Mouse (Mus musculus) naive thymus-derived CD4-positive, alpha-beta T cell, adult 2 months (primary cell): ENCODE data around the gene Lrrc51.
"Not testable (repeated sequence)": the region's sequence is repeated elsewhere in the genome, so short reads cannot be mapped to it uniquely, and the experiment has no call there.

Experiments used
- DNase-seq: peaks from one replicate; pipeline ENCODE4 v3.0.0-alpha.2; 2011; ENCODE audit warnings: low read depth

The Lrrc51 gene

GRCm38 (mm10) chr7:101933751-101934240, at the start of gene Lrrc51, which contains the start of gene Numa1:
TSS of gene Lrrc51 (minus strand) at chr7:101933895.
TSS of gene Numa1 (plus strand) at chr7:101934111.
- peak; percentile 95 for DNase-seq

DNA sequence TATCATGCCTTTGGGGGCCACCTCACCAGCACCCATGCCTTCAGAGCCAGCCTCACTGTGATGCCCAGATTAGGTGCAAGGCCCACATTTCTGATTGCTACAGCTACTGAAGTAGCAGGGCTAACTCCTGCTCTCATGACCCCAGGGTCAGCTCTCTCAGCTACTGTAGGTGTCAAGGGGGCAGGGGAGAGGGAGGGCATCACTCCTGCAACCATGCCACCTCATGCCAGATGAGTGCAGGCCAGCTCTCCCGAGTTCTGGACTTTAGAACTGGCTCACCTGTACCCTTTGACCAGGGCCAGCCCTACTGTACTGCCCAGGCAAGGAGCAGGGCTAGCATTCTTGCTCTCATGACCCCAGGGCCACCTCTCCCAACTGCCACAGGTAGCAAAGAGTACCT, 49.0 kb upstream of the Lrrc51 start:
- DNase-seq, result no peak

DNA sequence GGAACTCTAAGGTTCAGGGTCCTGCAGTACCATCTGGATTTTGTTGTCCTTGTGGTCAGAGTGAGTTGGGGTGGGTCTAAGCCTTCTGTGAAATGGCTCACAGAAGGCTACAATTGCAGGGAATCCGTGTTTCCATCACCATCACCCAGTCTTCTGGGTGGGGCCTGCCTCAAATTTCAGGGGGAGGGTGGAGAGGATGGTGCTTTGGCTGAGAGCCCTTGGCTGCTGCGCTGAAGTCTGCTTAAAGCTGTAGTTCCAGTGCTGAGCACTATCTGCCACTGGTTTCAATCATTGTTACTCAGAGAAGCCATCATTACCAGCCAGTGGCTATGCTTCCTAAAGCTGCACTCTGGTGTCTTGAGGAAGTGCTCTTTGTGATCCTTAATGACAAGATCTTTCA, 40.8 kb upstream of the Lrrc51 start:
- no peak for DNase-seq

DNA sequence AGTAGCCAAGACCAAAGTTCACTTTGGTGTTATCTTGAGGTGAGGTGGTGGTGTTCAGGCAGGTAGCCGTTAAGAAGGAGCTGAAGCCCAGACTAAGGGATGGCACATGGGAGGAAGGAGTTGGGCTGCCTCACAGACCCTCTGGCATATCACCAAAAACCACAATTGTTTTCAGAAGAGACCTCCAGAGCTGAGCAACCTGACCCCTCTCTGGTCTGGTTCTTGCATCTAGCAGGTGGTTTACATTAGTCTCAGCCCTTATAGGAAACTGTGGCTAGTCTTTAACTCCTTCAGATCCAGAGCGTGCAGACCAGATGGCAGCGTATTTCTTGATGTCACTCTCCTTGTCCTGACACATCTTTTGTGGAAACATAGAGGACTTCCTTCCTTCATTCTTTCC, 40.0 kb upstream of the Lrrc51 start:
- no peak for DNase-seq

- DNase-seq, result peak; percentile 30
Measured at GRCm38 (mm10) chr7:101971721-101972120, 38.0 kb upstream of the Lrrc51 start.

- DNase-seq, result peak; percentile 87
Measured at GRCm38 (mm10) chr7:101970821-101971461, 37.2 kb upstream of the Lrrc51 start.

- peak; percentile 95 for DNase-seq
Measured at GRCm38 (mm10) chr7:101970429-101970775, 36.7 kb upstream of the Lrrc51 start.

GRCm38 (mm10) chr7:101969694-101970428, 36.2 kb upstream of the Lrrc51 start:
- DNase-seq, result peak; percentile 86

- DNase-seq, result no peak
Measured at GRCm38 (mm10) chr7:101968751-101969150, 35.1 kb upstream of the Lrrc51 start.

DNA sequence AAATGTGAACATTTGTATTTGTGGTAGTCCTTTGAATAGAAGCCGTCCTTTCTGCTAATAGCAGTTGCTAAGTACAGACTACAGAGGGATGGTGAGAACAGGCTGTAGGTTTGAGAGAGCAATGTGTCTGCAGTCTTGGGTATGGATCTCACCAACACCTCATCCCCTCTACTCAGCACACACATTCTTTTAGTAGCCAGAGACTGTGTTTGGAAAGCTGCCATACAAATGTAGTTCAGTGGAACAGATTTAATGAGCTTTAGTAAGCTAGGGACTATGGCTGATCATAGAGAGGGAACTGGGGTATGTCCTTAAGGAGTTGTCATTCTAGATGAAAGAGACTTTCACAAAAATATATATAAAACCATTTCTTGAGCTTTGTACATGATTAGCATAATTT, 33.6 kb upstream of the Lrrc51 start:
- no peak for DNase-seq

DNA sequence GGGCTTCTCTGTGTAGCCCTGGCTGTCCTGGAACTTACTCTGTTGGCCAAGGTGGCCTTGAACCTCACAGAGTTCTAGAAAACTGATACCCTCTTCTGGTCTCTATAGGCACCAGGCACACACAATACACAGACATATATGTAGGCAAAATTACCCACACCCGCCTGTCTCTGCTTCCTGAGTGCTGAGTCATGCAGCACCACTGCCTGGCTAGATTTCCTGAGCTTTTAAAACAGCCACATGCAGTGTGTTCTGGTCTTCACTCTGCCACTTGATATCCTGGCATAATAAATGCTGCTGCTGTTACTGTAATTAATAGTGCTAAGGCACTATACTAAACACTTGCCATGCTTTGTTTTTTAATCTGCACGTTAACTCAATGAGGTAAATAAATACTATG, 31.9 kb upstream of the Lrrc51 start:
- no peak for DNase-seq

DNA sequence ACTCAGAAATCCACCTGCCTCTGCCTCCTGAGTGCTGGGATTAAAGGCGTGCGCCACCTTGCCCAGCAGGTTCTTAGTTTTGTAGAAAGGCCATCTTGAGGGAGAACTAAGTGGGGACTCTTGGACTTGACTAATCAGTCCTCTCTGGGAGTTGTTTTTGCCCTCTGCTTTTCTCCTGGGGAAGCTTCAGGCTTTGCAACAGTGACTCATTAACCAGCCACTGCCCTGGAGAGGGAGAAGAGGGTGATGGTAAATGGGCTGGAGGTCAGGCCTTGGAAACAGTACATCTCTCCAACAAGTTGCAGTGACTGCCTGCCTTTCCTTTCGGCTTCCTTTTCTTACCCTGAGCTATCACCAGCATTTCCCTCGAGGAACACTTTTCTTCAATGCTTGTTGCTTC, 30.9 kb upstream of the Lrrc51 start:
- no peak for DNase-seq

DNA sequence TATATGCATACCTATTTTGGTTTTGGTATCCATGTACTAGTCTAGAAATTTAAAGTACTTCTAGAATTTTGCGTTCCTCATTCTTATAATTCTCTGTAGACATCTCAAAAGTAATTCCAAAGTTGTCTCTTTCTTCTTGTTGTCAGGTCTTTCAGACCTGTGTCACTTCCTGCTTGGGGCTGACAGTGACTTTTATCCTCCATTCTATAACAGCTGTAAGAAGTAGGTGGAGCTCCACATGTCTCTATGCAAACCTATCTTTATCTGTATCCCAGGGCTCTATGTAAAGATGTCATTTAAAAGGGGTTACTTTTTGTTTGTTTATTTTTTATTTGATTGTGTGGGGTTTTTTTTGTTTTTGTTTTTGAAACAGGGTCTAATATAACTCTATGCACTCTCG, 29.9 kb upstream of the Lrrc51 start:
- DNase-seq, result peak; percentile 41

GRCm38 (mm10) chr7:101962829-101963228, 29.1 kb upstream of the Lrrc51 start:
- DNase-seq, result no peak

DNA sequence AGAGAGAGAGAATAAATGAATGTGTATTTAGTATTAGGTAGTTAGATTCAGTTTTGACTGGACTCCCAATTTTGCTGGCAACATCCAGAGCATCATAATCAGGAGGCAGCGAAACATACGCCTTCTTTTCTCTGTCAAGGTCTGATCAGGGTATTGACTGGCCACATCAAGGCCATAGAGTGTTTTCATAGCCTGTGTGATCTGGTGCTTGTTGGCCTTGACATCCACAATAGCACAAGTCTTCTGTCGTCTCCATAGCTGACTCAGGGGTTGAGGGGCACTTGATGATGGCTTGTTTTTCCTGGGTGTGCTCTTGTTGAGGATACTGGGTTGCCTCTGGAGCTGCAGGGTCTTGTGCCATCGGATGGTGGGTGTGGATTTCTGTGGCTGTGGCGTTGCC, 23.2 kb upstream of the Lrrc51 start:
- DNase-seq, result no peak

DNA sequence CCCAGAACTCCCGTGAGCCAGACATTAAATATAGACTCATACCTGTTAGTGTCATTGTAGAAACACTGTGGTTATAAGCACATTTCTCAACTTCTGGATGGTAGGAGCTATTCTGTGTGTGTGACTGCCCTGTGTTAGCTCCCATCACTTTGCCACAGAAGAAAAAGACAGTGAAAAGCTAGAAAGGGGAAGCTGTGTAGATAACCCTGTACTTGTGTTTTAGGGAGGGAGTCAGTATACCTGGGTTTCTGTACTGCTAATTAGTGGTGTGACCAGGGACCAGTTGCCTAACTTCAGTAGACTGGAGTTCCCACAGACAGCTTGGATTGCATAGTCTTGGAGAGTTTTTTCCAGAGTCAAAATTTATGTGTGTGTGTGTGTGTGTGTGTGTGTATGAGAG, 22.8 kb upstream of the Lrrc51 start:
- DNase-seq, result no peak

GRCm38 (mm10) chr7:101955862-101956261, 22.2 kb upstream of the Lrrc51 start:
- DNase-seq, result no peak

DNA sequence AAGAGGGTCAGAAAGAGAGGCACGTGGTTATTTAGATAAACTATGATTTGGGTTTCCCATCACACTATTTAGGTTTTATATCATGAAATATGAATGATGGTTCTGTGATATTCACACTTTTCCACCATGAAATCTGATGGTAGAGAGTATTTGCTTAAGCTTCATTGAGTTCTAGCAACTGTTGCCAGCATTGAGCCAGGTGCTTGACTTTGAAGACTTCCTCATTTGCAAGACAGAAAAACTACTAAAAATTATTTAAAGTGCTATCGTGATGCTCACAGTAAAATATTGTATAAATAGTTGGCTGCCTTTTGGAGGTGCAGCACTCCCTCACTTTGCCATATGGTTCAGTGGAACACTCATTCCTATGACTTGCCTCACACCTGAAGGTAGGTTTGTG, 21.6 kb upstream of the Lrrc51 start:
- no peak for DNase-seq

- no peak for DNase-seq
Measured at GRCm38 (mm10) chr7:101954163-101954562, 20.5 kb upstream of the Lrrc51 start.

- no peak for DNase-seq
Measured at GRCm38 (mm10) chr7:101952098-101952497, 18.4 kb upstream of the Lrrc51 start.

GRCm38 (mm10) chr7:101951648-101952047, 18.0 kb upstream of the Lrrc51 start:
- no peak for DNase-seq

GRCm38 (mm10) chr7:101949008-101949407, 15.3 kb upstream of the Lrrc51 start:
- DNase-seq, result not testable (repeated sequence)

- DNase-seq, result no peak
Measured at GRCm38 (mm10) chr7:101939758-101940157, 6.1 kb upstream of the Lrrc51 start.

DNA sequence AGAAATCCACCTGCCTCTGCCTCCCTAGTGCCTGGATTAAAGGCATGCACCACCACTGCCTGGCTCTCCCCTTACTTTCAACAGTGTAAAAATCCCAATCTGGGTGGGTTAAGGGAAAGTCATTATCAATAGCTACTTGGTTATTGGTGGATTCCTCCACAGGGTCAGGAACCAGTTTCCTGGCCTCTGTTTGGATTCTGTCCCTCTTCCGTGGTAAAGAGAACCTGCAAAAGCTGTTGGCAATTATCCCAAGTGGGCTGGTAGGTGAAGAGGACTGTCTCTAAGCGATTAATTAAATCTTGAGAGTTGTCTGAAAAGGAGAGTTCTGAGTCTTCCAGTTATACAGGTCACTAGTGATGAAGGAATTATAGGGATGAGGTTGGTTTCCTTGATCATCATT, 4.7 kb upstream of the Lrrc51 start:
- DNase-seq, result no peak
